Mouse (Mus musculus) hematopoietic stem cell, adult 5-6 weeks (primary cell): ENCODE measurements around the gene Foxr2. TPM values are rescaled to one million over a fixed set of nuclear protein-coding genes. Genes with fewer than 3 reads are reported as not detected.

ENCODE experiments used
- ATAC-seq, 2 experiments: fragments of 125-278 bp in 1 of 2; replicated peaks in 1 of 2; 2 replicates each; pipeline ENCODE4 v1.8.0; 2016 to 2017; ENCODE audit warnings: inconsistent platforms in 2 of 2, mild to moderate bottlenecking in 2 of 2, moderate number of reproducible peaks in 2 of 2, low read depth in 1 of 2, moderate TSS enrichment in 1 of 2; ENCODE audit not compliant: low FRiP score in 2 of 2, poor library complexity in 2 of 2, severe bottlenecking in 2 of 2, insufficient read depth in 1 of 2, low TSS enrichment in 1 of 2
- total RNA-seq: library from RNA; stranded (forward); fragments of 172-1452, 232-1000 nt; gene quantifications from 2 replicates; pipeline ENCODE4 v1.2.3, GENCODE M21; 2017

The Foxr2 gene
- total RNA-seq, result not detected in 2 replicates

GRCm38 (mm10) chrX:153118486-153118885 lies at the start of gene Foxr2:
Foxr2 (plus strand) TSS chrX:153118786.
- no peak for ATAC-seq

- ATAC-seq, result no peak
These were observed 427 bp downstream of the Foxr2 start for GRCm38 (mm10) chrX:153119013-153119412.

GRCm38 (mm10) chrX:153139734-153140515 lies 21.3 kb downstream of the Foxr2 start, which contains the start of gene Rragb:
Rragb (plus strand) TSS chrX:153139981.
- peak; percentile 98 to 100 for ATAC-seq

GRCm38 (mm10) chrX:153142656-153143055 lies 24.1 kb downstream of the Foxr2 start:
- ATAC-seq, result no peak

- ATAC-seq, result no peak
These were observed 33.2 kb downstream of the Foxr2 start for GRCm38 (mm10) chrX:153151766-153152165.

- ATAC-seq, result peak; percentile 12 to 32; a peak in 1 of 4 replicates
These were observed 36.7 kb downstream of the Foxr2 start for GRCm38 (mm10) chrX:153155322-153155721.

- no peak for ATAC-seq
These were observed 56.2 kb downstream of the Foxr2 start for GRCm38 (mm10) chrX:153174786-153175185.

GRCm38 (mm10) chrX:153182221-153182620 lies 63.6 kb downstream of the Foxr2 start:
- ATAC-seq, result no peak

Other genes with a start within 250 kb of the Foxr2 start
- 0.13 TPM in 1 of 2 replicates, not detected in the other for gene Usp51, start 112.3 kb upstream of the Foxr2 start, total RNA-seq
- 3.6 and 9.1 TPM in 2 replicates for gene Mageh1, start 81.2 kb upstream of the Foxr2 start, total RNA-seq
- gene Rragb, start 21.2 kb downstream of the Foxr2 start, total RNA-seq, result 14.4 and 16.4 TPM in 2 replicates
- gene Klf8, start 118.7 kb downstream of the Foxr2 start, total RNA-seq, result 3.4 and 13.8 TPM in 2 replicates